Mouse (Mus musculus) heart, embryonic 10.5 days (tissue): ENCODE measurements at regions not wholly inside any gene's neighbourhood (a gene's known extent, or its start where the extent isn't known, plus 50 kb on each side); places are given as distances from the start of the nearest gene placed in this dataset.

Experiments
- DNase-seq: peaks from one replicate; pipeline ENCODE4 v3.0.0-alpha.2; 2017; ENCODE audit warnings: low spot score
- H3K27ac ChIP-seq: fragments of 300-500 bp; sonication (generic); 2 replicates; pipeline ENCODE4 v1.5.1; 2016; ENCODE audit warnings: mild to moderate bottlenecking
- H3K27me3 ChIP-seq: fragments of 300-500 bp; sonication (generic); 2 replicates; pipeline ENCODE4 v1.6.1; 2016; ENCODE audit warnings: mild to moderate bottlenecking; ENCODE audit not compliant: poor library complexity, insufficient read depth, severe bottlenecking
- H3K36me3 ChIP-seq: fragments of 300-500 bp; sonication (generic); 2 replicates; pipeline ENCODE4 v1.6.1; 2016; ENCODE audit warnings: mild to moderate bottlenecking, moderate library complexity
- H3K4me1 ChIP-seq: fragments of 300-500 bp; sonication (generic); 2 replicates; pipeline ENCODE4 v1.6.1; 2016; ENCODE audit warnings: mild to moderate bottlenecking
- H3K4me3 ChIP-seq: fragments of 300-500 bp; sonication (generic); 2 replicates; pipeline ENCODE4 v1.5.1; 2016; ENCODE audit warnings: mild to moderate bottlenecking, moderate library complexity
- H3K9me3 ChIP-seq: fragments of 300-500 bp; sonication (generic); 2 replicates; pipeline ENCODE4 v1.6.1; 2016; ENCODE audit warnings: mild to moderate bottlenecking, moderate library complexity
- WGBS: fragments of 180-500 bp; shearing (Covaris S2); methylation state at CpG from one replicate; pipeline ENCODE4 v1.1.7; 2016; 5-methylcytosine and 5-hydroxymethylcytosine counted together

DNA sequence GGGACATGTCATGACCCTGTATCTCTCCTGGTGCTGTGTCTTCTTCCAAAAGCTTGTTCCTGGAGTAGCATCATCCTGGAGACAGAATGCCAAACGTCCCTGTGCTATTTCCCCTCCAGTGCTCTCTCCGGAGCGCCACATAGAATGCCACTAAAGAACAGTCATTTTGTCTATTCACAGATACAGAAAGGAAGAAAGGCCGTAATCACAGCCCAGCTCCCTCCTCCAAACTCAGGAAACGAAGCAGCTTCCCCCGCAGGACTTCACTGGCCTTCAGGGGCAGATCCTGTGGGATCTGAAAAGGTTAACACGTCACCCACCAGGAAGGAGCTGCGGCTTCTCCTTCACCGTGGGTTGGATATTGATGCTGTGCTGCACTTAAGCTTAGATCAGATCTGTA, 140.7 kb downstream of the Usp46 start:
- Histone ChIP-seq H3K27ac (no peak overlapping the region), H3K9me3 (no peaks in the 10 kb centered on the region), H3K4me1 (no peaks in the 10 kb centered on the region), H3K27me3 (no peaks in the 10 kb centered on the region), H3K36me3 (no peaks in the 10 kb centered on the region), H3K4me3 (no peak overlapping the region)
- DNase-seq: no peak
- 68% methylated on average over 9 of the region's 9 CpGs for WGBS

DNA sequence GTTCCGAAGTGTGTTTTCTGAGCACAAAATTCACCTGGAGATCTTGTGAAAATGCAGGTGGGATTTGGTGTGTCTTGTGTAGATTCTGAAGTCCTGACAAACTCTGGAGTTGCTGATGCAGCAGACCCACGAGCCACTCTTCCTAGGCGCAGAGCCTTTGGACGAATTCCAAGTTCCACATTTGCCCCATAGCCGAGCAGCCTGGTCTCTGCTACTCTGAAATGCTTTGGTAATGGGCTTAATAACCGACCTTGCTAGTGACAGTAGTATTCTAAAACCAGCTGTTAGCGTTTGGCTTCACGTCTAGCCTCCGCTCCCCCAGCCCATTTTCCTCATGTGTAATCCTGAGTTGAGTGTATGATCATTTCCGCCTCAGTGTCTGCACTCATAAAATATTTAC, 139.5 kb downstream of the Usp46 start:
- no peak overlapping the region for H3K4me3 ChIP-seq
- no peaks in the 10 kb centered on the region for H3K36me3 ChIP-seq
- H3K27me3 ChIP-seq: no peaks in the 10 kb centered on the region
- WGBS: 84% methylated on average over 10 of the region's 10 CpGs
- no peak overlapping the region for H3K27ac ChIP-seq
- H3K9me3 ChIP-seq: no peaks in the 10 kb centered on the region
- no peaks in the 10 kb centered on the region for H3K4me1 ChIP-seq
- no peak for DNase-seq

DNA sequence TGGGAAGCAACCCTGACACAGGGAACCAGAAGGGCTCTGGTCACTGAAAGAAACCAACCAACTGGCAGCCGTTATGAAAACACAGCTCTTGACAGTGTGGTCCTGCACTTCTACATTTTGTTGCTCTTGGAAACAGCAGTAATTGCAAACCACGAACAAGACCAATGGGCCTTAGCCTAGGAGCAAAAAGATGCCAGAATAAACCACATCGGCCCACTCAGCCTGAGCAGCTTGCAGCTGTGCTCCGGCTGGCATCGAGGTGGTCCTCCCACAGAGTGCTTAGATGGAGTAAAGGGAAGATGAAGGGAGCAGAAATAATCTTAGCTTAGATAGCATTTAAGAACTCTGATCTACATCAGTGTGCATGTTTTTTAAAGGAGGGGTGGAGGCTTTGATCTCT, 138.0 kb downstream of the Usp46 start:
- Histone ChIP-seq H3K36me3 (no peaks in the 10 kb centered on the region), H3K4me3 (no peak overlapping the region), H3K9me3 (no peaks in the 10 kb centered on the region), H3K27me3 (no peaks in the 10 kb centered on the region), H3K27ac (no peak overlapping the region), H3K4me1 (no peaks in the 10 kb centered on the region)
- no peak for DNase-seq
- 76% methylated on average over 5 of the region's 5 CpGs for WGBS

DNA sequence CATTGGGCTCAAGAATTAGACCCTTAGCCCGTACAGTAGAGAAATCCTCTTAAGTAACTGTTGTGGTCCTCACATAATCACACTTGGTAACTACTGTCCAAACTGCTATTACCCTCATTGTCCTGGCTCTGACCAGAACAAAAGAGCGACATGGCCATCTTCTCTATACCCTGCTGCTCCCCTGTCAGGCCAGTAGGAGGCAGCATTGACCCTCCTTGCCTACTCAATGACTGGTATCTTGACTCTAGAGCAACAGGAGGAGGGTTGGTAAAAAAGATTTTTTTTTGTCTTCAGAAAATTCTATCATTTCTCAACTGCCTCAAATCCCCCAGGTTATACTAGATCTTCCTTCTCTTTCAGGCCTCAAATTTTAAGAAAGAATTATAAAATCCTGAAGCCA, 130.4 kb downstream of the Usp46 start:
- 46% methylated on average over 2 of the region's 2 CpGs for WGBS
- no peaks in the 10 kb centered on the region for H3K36me3 ChIP-seq

DNA sequence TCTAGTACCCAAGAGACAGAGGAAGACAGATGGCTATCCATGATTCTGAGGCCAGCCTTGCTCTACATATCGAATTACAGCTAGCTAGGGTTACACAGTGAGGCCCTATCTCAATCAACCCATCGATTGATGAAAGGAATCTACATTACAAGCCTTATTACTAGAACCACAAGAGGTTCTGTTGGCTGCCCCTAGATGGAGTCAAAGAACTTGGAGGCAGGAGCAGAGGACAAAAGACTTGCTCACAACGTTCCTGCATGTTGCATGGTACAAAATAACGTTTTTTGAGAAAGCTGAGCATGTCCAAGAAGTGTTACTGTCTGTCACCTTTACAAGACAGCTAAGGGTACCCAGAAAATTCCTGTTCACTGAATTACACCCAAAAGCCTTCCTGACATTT, 129.8 kb downstream of the Usp46 start:
- no peak for DNase-seq

More for the DNA sequence above, 130.4 kb downstream of the Usp46 start:
- 0 out of 2 replicates have a peak, but pooled peaks cover 5% of the 10 kb centered on the region for H3K27me3 ChIP-seq
- no peaks in the 10 kb centered on the region for H3K9me3 ChIP-seq
- H3K4me3 ChIP-seq: no peak overlapping the region
- DNase-seq: no peak
- no peak overlapping the region for H3K27ac ChIP-seq
- H3K4me1 ChIP-seq: no peaks in the 10 kb centered on the region

DNA sequence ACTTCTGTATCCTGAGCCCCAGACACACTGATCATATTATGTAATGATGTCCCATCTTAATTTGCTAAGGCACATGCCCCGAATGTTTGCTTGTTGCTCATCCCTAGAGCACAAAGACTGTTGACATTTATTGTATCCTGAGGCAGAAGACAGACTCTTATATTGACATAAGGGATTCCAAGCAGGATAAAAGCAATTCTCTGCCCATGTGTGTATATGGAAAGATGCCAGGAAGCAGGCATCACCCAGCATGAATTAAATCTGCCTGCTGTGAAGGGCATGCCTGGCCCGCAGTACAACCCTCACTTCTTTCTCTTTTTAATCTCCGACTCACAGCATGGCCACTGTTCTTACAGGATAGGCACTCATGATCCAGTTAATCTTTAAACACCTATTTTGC, 125.3 kb downstream of the Usp46 start:
- H3K36me3 ChIP-seq: no peaks in the 10 kb centered on the region
- H3K27ac ChIP-seq: no peak overlapping the region
- no peak overlapping the region for H3K4me3 ChIP-seq
- H3K27me3 ChIP-seq: no peaks in the 10 kb centered on the region
- 69% methylated on average over 3 of the region's 3 CpGs for WGBS
- no peaks in the 10 kb centered on the region for H3K4me1 ChIP-seq
- no peaks in the 10 kb centered on the region for H3K9me3 ChIP-seq
- DNase-seq: no peak

More for the DNA sequence above, 129.8 kb downstream of the Usp46 start:
- Histone ChIP-seq H3K27ac (no peak overlapping the region), H3K4me1 (no peaks in the 10 kb centered on the region), H3K9me3 (no peaks in the 10 kb centered on the region), H3K36me3 (no peaks in the 10 kb centered on the region), H3K27me3 (0 out of 2 replicates have a peak, but pooled peaks cover 5% of the 10 kb centered on the region), H3K4me3 (no peak overlapping the region)
- WGBS: 47% methylated on average over 4 of the region's 4 CpGs

DNA sequence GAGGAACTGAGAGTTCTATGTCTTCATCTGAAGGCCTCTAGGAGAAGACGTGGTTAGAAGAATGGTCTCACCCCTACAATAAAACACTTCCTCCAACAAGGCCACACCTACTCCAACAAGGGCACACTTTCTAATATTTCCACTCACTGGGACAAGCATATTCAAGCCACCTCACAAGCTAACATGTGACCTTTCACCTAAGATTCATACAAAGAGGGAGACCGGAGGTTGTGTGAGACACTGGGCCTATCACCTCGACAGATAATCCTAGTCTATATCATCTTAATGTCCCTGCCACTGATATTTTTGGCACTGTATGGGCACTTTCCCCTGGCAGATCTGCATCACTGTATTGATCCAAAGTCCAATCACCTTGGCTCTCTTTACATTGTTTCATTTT, 122.6 kb downstream of the Usp46 start:
- Histone ChIP-seq H3K4me3 (no peak overlapping the region), H3K4me1 (no peaks in the 10 kb centered on the region), H3K36me3 (no peaks in the 10 kb centered on the region), H3K9me3 (no peaks in the 10 kb centered on the region), H3K27me3 (no peaks in the 10 kb centered on the region), H3K27ac (no peak overlapping the region)
- 90% methylated on average over 3 of the region's 3 CpGs for WGBS
- DNase-seq: no peak

DNA sequence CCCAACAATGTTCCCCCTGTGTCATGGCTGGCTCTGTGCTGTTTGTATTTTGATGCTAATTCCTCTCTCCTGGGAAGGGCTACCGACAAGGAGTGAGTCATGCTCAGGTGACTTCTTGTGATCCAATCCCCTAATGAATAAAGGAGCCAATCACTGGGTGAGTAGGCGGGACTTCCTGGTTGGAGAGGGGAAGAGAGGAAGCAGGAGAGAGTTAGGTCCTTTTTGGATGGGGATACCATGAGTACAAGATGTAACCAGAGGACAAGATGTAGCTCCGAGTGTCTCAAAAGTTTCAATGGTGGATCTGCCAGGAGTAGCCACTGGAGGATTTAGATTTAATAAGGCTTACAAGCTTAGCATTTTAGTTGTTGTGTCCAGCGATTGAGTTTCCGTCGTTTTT, 122.1 kb downstream of the Usp46 start:
- H3K4me1 ChIP-seq: no peaks in the 10 kb centered on the region
- WGBS: 78% methylated on average over 6 of the region's 6 CpGs
- no peaks in the 10 kb centered on the region for H3K36me3 ChIP-seq
- H3K9me3 ChIP-seq: no peaks in the 10 kb centered on the region
- no peak for DNase-seq
- H3K4me3 ChIP-seq: no peak overlapping the region
- H3K27me3 ChIP-seq: no peaks in the 10 kb centered on the region
- H3K27ac ChIP-seq: no peak overlapping the region

DNA sequence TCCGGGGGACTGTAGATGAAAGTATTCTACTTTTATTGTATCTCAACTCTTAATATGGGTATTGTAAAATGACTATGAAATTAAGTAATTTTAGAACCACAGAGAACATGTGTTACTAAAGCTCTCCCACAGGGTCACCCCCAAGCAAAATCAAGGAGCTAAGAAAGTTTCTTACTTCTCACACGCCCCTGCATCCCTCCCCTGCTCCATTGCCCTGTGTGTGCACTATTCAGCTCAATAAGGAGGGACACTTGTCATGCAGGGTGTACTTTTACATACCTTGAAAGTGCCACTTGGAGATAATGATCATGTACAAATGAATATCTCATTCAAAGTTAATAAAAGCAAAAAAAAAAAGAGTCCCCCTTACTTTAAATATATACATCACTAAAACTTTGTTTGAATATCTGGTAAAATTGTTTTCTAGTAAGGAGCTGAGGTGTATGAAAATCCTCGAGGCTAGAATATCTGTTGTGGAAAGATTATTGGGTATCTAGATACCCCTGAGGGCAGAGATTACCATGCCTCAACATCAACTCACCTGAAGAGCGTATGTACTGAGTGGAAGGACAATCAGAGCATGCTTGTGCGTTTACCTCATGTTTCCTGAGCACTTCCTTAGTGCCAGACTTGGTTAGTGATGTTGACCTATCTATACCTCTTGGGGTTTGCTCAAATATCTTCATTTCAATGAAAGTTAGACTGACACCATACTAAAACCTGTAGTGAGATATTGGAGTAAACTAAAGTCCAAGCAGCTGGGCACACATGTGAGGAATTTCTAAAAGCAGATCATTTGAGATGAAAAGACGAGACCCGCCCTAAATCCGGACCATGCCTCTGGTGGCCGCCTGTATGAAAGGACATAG, 120.0 kb downstream of the Usp46 start:
- Histone ChIP-seq H3K27ac (no peak overlapping the region), H3K4me3 (no peak overlapping the region), H3K36me3 (no peaks in the 10 kb centered on the region), H3K27me3 (no peaks in the 10 kb centered on the region), H3K4me1 (no peaks in the 10 kb centered on the region), H3K9me3 (no peaks in the 10 kb centered on the region)
- WGBS: 79% methylated on average over 9 of the region's 9 CpGs
- peak; percentile 45 for DNase-seq
